Mouse (Mus musculus): ENCODE results near the gene Klhl30. TPM values are rescaled to one million over a fixed set of nuclear protein-coding genes. Genes with fewer than 3 reads are reported as not detected.

The Klhl30 gene
- polyA plus RNA-seq, 2 experiments = 3.7 to 4.1 TPM

GRCm38 (mm10) chr1:91390369-91390768 lies 39.6 kb downstream of the Klhl30 start:
- no peak for TF ChIP-seq POLR2A (IDR thresholded peaks at IDR 0.05; ENCODE audit: borderline replicate concordance, extremely low read depth, insufficient read depth, insufficient read length)
- WGBS = 92% methylated on average over 5 of the region's 5 CpGs
- Histone ChIP-seq H3K36me3 (ENCODE audit: control insufficient read depth, insufficient read depth, low read length) (peaks cover 76% of the 10 kb centered on the region), H3K27ac (replicated peaks; ENCODE audit: low read depth, low read length) (no peak overlapping the region), H3K4me1 (ENCODE audit: control insufficient read depth, insufficient read depth, low read length) (no peaks in the 10 kb centered on the region), H3K4me2 (replicated peaks; ENCODE audit: low read depth, low read length, severe bottlenecking) (no peak overlapping the region), H3K4me3 (replicated peaks; ENCODE audit: low read length) (no peak overlapping the region), H3K9ac (ENCODE audit: low read depth, low read length, severe bottlenecking) (no peak overlapping the region), H3K9me3 (ENCODE audit: control insufficient read depth, low read length) (no peaks in the 10 kb centered on the region), H3K27me3 (ENCODE audit: control insufficient read depth, insufficient read depth, low read length) (no peaks in the 10 kb centered on the region)
- no peak for ATAC-seq (ENCODE audit: low FRiP score, low read depth)
- no peak for DNase-seq (ENCODE audit: low spot score)

DNA sequence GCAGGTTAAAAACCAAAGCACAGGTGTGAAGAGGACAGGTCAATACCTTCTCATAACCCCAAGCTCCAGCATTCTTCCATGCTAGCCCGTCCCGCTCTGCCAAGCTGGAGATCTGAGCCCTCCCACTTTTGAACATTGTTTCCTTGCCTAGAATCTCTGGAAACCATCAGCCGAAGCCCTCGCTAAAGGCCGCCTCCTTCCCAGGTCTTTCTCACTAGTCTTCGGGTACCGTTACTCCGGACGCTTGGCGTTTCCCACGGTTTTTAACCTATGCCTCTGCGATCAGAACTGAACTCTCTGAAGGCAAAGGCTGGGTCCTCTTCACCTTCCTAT lies 47.1 kb downstream of the Klhl30 start:
- Histone ChIP-seq H3K4me1 (ENCODE audit: control insufficient read depth, insufficient read depth, low read length) (peaks cover 13% of the 10 kb centered on the region), H3K27ac (replicated peaks; ENCODE audit: low read depth, low read length) (peak overlapping the region; percentile 83), H3K27me3 (ENCODE audit: control insufficient read depth, insufficient read depth, low read length) (no peaks in the 10 kb centered on the region), H3K36me3 (ENCODE audit: control insufficient read depth, insufficient read depth, low read length) (peaks cover 11% of the 10 kb centered on the region), H3K9ac (ENCODE audit: low read depth, low read length, severe bottlenecking) (peak overlapping the region; percentile 94), H3K9me3 (ENCODE audit: control insufficient read depth, low read length) (no peaks in the 10 kb centered on the region), H3K4me3 (replicated peaks; ENCODE audit: low read length) (peak overlapping the region; percentile 97), H3K4me2 (replicated peaks; ENCODE audit: low read depth, low read length, severe bottlenecking) (peak overlapping the region; percentile 60)
- ATAC-seq (ENCODE audit: low FRiP score, low read depth) (no peak), DNase-seq (ENCODE audit: low spot score) (no peak)
- 0% methylated on average over 12 of the region's 12 CpGs for WGBS
- no peak for TF ChIP-seq POLR2A (IDR thresholded peaks at IDR 0.05; ENCODE audit: borderline replicate concordance, extremely low read depth, insufficient read depth, insufficient read length)

GRCm38 (mm10) chr1:91398260-91399062 lies 47.6 kb downstream of the Klhl30 start, which contains the start of gene Ilkap:
Ilkap (minus strand) TSS chr1:91398815.
- H3K9ac ChIP-seq (ENCODE audit: low read depth, low read length, severe bottlenecking) = peak within 1 kb of the TSS; percentile 94
- ATAC-seq (ENCODE audit: low FRiP score, low read depth) (peak; percentile 96), DNase-seq (ENCODE audit: low spot score) (peak; percentile 87)
- H3K4me2 ChIP-seq (replicated peaks; ENCODE audit: low read depth, low read length, severe bottlenecking) = peak within 1 kb of the TSS; percentile 60
- H3K36me3 ChIP-seq (ENCODE audit: control insufficient read depth, insufficient read depth, low read length) = peaks cover 5% of the 10 kb centered on the region
- 0 out of 2 replicates have a peak, but pooled peaks have one; percentile 36 for TF ChIP-seq POLR2A (IDR thresholded peaks at IDR 0.05; ENCODE audit: borderline replicate concordance, extremely low read depth, insufficient read depth, insufficient read length)
- peak within 1 kb of the TSS; percentile 97 for H3K4me3 ChIP-seq (replicated peaks; ENCODE audit: low read length)
- H3K9me3 ChIP-seq (ENCODE audit: control insufficient read depth, low read length) = no peaks in the 10 kb centered on the region
- WGBS = 2% methylated on average over 64 of the region's 91 CpGs
- H3K27ac ChIP-seq (replicated peaks; ENCODE audit: low read depth, low read length) = peak within 1 kb of the TSS; percentile 83
- peaks cover 13% of the 10 kb centered on the region for H3K4me1 ChIP-seq (ENCODE audit: control insufficient read depth, insufficient read depth, low read length)
- H3K27me3 ChIP-seq (ENCODE audit: control insufficient read depth, insufficient read depth, low read length) = no peaks in the 10 kb centered on the region

DNA sequence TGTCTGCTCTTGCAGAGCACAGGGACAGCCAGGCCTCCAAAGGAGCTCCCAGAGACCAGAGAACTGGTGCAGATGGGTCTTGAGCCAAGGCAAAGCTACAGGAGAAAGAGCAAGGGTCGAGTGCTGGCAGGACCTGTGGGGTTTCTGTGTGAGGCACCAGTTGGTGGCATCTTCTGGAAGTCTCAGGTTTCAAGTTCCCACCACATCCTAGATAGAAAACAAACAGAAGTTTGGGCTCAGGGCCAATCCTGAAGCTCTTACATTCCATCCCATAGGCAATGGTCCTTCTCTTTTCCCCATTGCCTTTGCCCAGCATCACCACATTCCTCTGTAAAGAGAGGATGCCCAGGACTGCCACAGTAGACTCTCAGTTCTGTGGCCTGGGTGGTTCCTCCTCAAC lies 54.2 kb downstream of the Klhl30 start:
- ATAC-seq (ENCODE audit: low FRiP score, low read depth) = no peak
- WGBS = 0% methylated on average over 1 of the region's 1 CpGs

DNA sequence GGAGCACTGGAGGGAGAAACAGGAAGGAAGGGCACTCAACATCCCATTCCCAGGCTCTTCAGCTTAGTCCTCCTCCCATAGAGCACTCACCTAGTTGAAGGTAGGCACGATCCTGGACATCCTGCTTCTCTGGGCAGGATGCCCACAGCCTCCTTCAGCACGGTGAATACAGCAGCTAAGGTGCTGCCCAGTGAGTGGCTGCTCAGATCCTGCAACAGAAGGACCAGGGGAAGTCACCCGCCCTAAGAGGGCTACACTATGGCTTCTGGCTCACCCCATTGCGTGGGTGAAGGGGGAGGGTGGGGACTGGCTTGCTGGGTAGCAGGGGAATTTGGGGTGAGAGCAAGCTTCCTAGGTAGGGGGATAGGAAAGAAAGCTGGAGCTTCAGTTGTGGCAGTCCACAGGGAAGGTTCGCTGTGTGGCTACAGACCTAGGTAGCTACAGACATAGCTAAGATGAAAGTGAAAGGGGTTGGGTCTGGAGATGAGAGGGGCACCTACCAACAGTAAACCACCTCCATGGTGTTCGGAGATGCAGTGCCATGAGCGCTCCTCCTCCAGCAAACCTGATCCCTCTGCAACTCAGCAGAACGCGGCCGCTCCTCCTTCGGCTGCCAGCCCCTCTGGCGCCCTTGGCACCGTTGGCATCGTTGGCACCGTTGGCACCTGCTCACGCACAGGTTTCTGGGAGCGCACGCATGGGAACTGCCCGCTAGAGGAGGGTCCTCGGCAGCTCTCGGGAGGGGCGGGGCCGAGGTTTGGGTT lies 54.8 kb downstream of the Klhl30 start:
- Histone ChIP-seq H3K4me3 (replicated peaks; ENCODE audit: low read length) (no peak overlapping the region), H3K9ac (ENCODE audit: low read depth, low read length, severe bottlenecking) (no peak overlapping the region), H3K9me3 (ENCODE audit: control insufficient read depth, low read length) (no peaks in the 10 kb centered on the region), H3K27me3 (ENCODE audit: control insufficient read depth, insufficient read depth, low read length) (no peaks in the 10 kb centered on the region; the same call in 1 of the 2 replicates), H3K4me1 (ENCODE audit: control insufficient read depth, insufficient read depth, low read length) (no peaks in the 10 kb centered on the region), H3K36me3 (ENCODE audit: control insufficient read depth, insufficient read depth, low read length) (no peaks in the 10 kb centered on the region), H3K27ac (replicated peaks; ENCODE audit: low read depth, low read length) (no peak overlapping the region), H3K4me2 (replicated peaks; ENCODE audit: low read depth, low read length, severe bottlenecking) (no peak overlapping the region)
- WGBS = 46% methylated on average over 23 of the region's 23 CpGs
- no peak for DNase-seq (ENCODE audit: low spot score)
- no peak for ATAC-seq (ENCODE audit: low FRiP score, low read depth)
- TF ChIP-seq POLR2A (IDR thresholded peaks at IDR 0.05; ENCODE audit: borderline replicate concordance, extremely low read depth, insufficient read depth, insufficient read length) = no peak

More for the DNA sequence above, 54.2 kb downstream of the Klhl30 start:
- no peak overlapping the region for H3K9ac ChIP-seq (ENCODE audit: low read depth, low read length, severe bottlenecking)
- no peaks in the 10 kb centered on the region for H3K9me3 ChIP-seq (ENCODE audit: control insufficient read depth, low read length)
- H3K27me3 ChIP-seq (ENCODE audit: control insufficient read depth, insufficient read depth, low read length) = no peaks in the 10 kb centered on the region; the same call in 1 of the 2 replicates
- TF ChIP-seq POLR2A (IDR thresholded peaks at IDR 0.05; ENCODE audit: borderline replicate concordance, extremely low read depth, insufficient read depth, insufficient read length) = no peak
- no peak overlapping the region for H3K4me3 ChIP-seq (replicated peaks; ENCODE audit: low read length)
- no peaks in the 10 kb centered on the region for H3K36me3 ChIP-seq (ENCODE audit: control insufficient read depth, insufficient read depth, low read length)
- no peaks in the 10 kb centered on the region for H3K4me1 ChIP-seq (ENCODE audit: control insufficient read depth, insufficient read depth, low read length)
- no peak overlapping the region for H3K4me2 ChIP-seq (replicated peaks; ENCODE audit: low read depth, low read length, severe bottlenecking)
- DNase-seq (ENCODE audit: low spot score) = peak; percentile 18
- no peak overlapping the region for H3K27ac ChIP-seq (replicated peaks; ENCODE audit: low read depth, low read length)

Measured in limb, embryonic 14.5 days (tissue).